Mouse (Mus musculus): ENCODE measurements around the gene Aqp1.

- TF ChIP-seq CTCF (IDR thresholded peaks at IDR 0.05; ENCODE audit: insufficient read depth, low read depth, low read length) (no peak), POLR2A (IDR thresholded peaks at IDR 0.05; ENCODE audit: insufficient read depth, low read depth, low read length) (no peak)
Measured at GRCm38 (mm10) chr6:55388546-55389169, 52.4 kb downstream of the Aqp1 start.
